Mouse (Mus musculus) lung, embryonic 15.5 days (tissue): ENCODE measurements around the gene Nid1. TPM values are rescaled to one million over a fixed set of nuclear protein-coding genes. Genes with fewer than 3 reads are reported as not detected.
"Not testable (repeated sequence)": the region's sequence is repeated elsewhere in the genome, so short reads cannot be mapped to it uniquely, and the experiment has no call there.

Experiments
- ATAC-seq: fragments of 200-750 bp; cut with Nextera tagmentation; 2 replicates; pipeline ENCODE4 v1.8.0; 2017; ENCODE audit warnings: moderate number of reproducible peaks, borderline replicate concordance; ENCODE audit not compliant: low FRiP score, low TSS enrichment; ENCODE audit errors: extremely low read depth
- H3K27ac ChIP-seq: fragments of 300-500 bp; sonication (generic); 2 replicates; pipeline ENCODE4 v1.5.1; 2015; ENCODE audit warnings: moderate library complexity, mild to moderate bottlenecking, inconsistent platforms
- H3K27me3 ChIP-seq: fragments of 300-500 bp; sonication (generic); 2 replicates; pipeline ENCODE4 v1.6.1; 2015; ENCODE audit warnings: inconsistent platforms
- H3K36me3 ChIP-seq: fragments of 300-500 bp; sonication (generic); 2 replicates; pipeline ENCODE4 v1.6.1; 2015; ENCODE audit warnings: inconsistent platforms
- H3K4me1 ChIP-seq: fragments of 300-500 bp; sonication (generic); 2 replicates; pipeline ENCODE4 v1.6.1; 2015; ENCODE audit warnings: inconsistent platforms
- H3K4me2 ChIP-seq: fragments of 300-500 bp; sonication (generic); 2 replicates; pipeline ENCODE4 v1.6.1; 2015; ENCODE audit warnings: inconsistent platforms, mild to moderate bottlenecking, moderate library complexity
- H3K4me3 ChIP-seq: fragments of 300-500 bp; sonication (generic); 2 replicates; pipeline ENCODE4 v1.5.1; 2015; ENCODE audit warnings: mild to moderate bottlenecking, inconsistent platforms
- H3K9ac ChIP-seq: fragments of 300-500 bp; sonication (generic); 2 replicates; pipeline ENCODE4 v1.6.1; 2015; ENCODE audit warnings: inconsistent platforms
- H3K9me3 ChIP-seq: fragments of 300-500 bp; sonication (generic); 2 replicates; pipeline ENCODE4 v1.6.1; 2016; ENCODE audit warnings: inconsistent platforms
- WGBS: fragments of 180-500 bp; shearing (Covaris S2); methylation state at CpG from one replicate; pipeline ENCODE4 v1.1.7; 2015; 5-methylcytosine and 5-hydroxymethylcytosine counted together
- polyA plus RNA-seq: library from polyadenylated mRNA; unstranded; fragments of >200 nt; fragmentation: Nextera tagmentation; extraction: Ambion mirVana; gene quantifications from 2 replicates; pipeline ENCODE4 v1.2.1, GENCODE M21; 2015

Gene Nid1
- polyA plus RNA-seq, 1 experiment from 2014 or later = 135 TPM

GRCm38 (mm10) chr13:13418859-13419258 is 18.5 kb upstream of the Nid1 start:
- not testable (repeated sequence) for H3K4me1 ChIP-seq, H3K27ac ChIP-seq, H3K4me2 ChIP-seq, H3K9ac ChIP-seq, ATAC-seq, H3K9me3 ChIP-seq, H3K27me3 ChIP-seq, H3K36me3 ChIP-seq, H3K4me3 ChIP-seq
- 92% methylated on average over 7 of the region's 12 CpGs for WGBS

- not testable (repeated sequence) for ATAC-seq, H3K36me3 ChIP-seq, H3K4me3 ChIP-seq, H3K4me1 ChIP-seq, H3K9ac ChIP-seq, H3K9me3 ChIP-seq, H3K27ac ChIP-seq, H3K27me3 ChIP-seq, H3K4me2 ChIP-seq
- WGBS = 12% methylated on average over 2 of the region's 5 CpGs
Measured at GRCm38 (mm10) chr13:13423301-13423700, 14.1 kb upstream of the Nid1 start.

- not testable (repeated sequence) for H3K4me2 ChIP-seq, H3K27ac ChIP-seq, ATAC-seq, H3K4me3 ChIP-seq, H3K9me3 ChIP-seq, H3K36me3 ChIP-seq, H3K4me1 ChIP-seq, H3K9ac ChIP-seq, H3K27me3 ChIP-seq
- WGBS = 42% methylated on average over 6 of the region's 7 CpGs
Measured at GRCm38 (mm10) chr13:13436161-13436560, 1.2 kb upstream of the Nid1 start.

GRCm38 (mm10) chr13:13438112-13438953 is 982 bp downstream of the Nid1 start:
- 1% methylated on average over 17 of the region's 28 CpGs for WGBS
- Histone ChIP-seq H3K4me2 (peak overlapping the region; percentile 45), H3K4me3 (peak overlapping the region; percentile 36), H3K9ac (peak overlapping the region; percentile 19; the same call in 1 of the 2 replicates)
- H3K36me3 ChIP-seq, H3K4me1 ChIP-seq, H3K9me3 ChIP-seq, H3K27me3 ChIP-seq, H3K27ac ChIP-seq: not testable (repeated sequence)
- ATAC-seq = peak; percentile 41

GRCm38 (mm10) chr13:13445601-13446000 is 8.2 kb downstream of the Nid1 start:
- WGBS = 90% methylated on average over 5 of the region's 5 CpGs
- H3K4me1 ChIP-seq, H3K4me2 ChIP-seq, H3K4me3 ChIP-seq, H3K27ac ChIP-seq, H3K9ac ChIP-seq, H3K36me3 ChIP-seq, H3K27me3 ChIP-seq, H3K9me3 ChIP-seq: not testable (repeated sequence)
- ATAC-seq = peak; percentile 37; the same call in 1 of the 2 replicates

- not testable (repeated sequence) for H3K36me3 ChIP-seq, H3K9me3 ChIP-seq, H3K4me3 ChIP-seq, H3K4me1 ChIP-seq, H3K27ac ChIP-seq, H3K9ac ChIP-seq, H3K4me2 ChIP-seq, H3K27me3 ChIP-seq
- 53% methylated on average over 4 of the region's 4 CpGs for WGBS
- 0 out of 2 replicates have a peak, but pooled peaks have one; percentile 21 for ATAC-seq
Measured at GRCm38 (mm10) chr13:13446711-13447443, 9.5 kb downstream of the Nid1 start.

GRCm38 (mm10) chr13:13449981-13450380 is 12.6 kb downstream of the Nid1 start:
- not testable (repeated sequence) for H3K36me3 ChIP-seq, H3K27me3 ChIP-seq, H3K4me1 ChIP-seq, H3K9ac ChIP-seq, H3K27ac ChIP-seq, ATAC-seq, H3K4me3 ChIP-seq, H3K4me2 ChIP-seq, H3K9me3 ChIP-seq
- 75% methylated on average over 12 of the region's 12 CpGs for WGBS

GRCm38 (mm10) chr13:13450931-13451330 is 13.6 kb downstream of the Nid1 start:
- 71% methylated on average over 1 of the region's 1 CpGs for WGBS
- H3K9ac ChIP-seq, H3K4me3 ChIP-seq, H3K9me3 ChIP-seq, H3K27ac ChIP-seq, H3K4me1 ChIP-seq, H3K4me2 ChIP-seq, H3K27me3 ChIP-seq, H3K36me3 ChIP-seq, ATAC-seq: not testable (repeated sequence)

- not testable (repeated sequence) for ATAC-seq, H3K9ac ChIP-seq, H3K27ac ChIP-seq, H3K4me2 ChIP-seq, H3K27me3 ChIP-seq, H3K9me3 ChIP-seq, H3K4me3 ChIP-seq, H3K36me3 ChIP-seq
- peaks cover 10% of the 10 kb centered on the region for H3K4me1 ChIP-seq
- 77% methylated on average over 6 of the region's 6 CpGs for WGBS
Measured at GRCm38 (mm10) chr13:13453332-13453731, 16.0 kb downstream of the Nid1 start.

GRCm38 (mm10) chr13:13454249-13454648 is 16.9 kb downstream of the Nid1 start:
- 84% methylated on average over 7 of the region's 7 CpGs for WGBS
- not testable (repeated sequence) for H3K9me3 ChIP-seq, H3K27ac ChIP-seq, H3K4me2 ChIP-seq, ATAC-seq, H3K9ac ChIP-seq, H3K36me3 ChIP-seq, H3K27me3 ChIP-seq, H3K4me3 ChIP-seq
- H3K4me1 ChIP-seq = peaks cover 18% of the 10 kb centered on the region

GRCm38 (mm10) chr13:13455632-13456492 is 18.5 kb downstream of the Nid1 start:
- not testable (repeated sequence) for H3K9ac ChIP-seq, H3K4me2 ChIP-seq, H3K36me3 ChIP-seq, H3K27me3 ChIP-seq, H3K4me3 ChIP-seq, ATAC-seq, H3K9me3 ChIP-seq
- Histone ChIP-seq H3K4me1 (peaks cover 26% of the 10 kb centered on the region), H3K27ac (0 out of 2 replicates have a peak overlapping the region, but pooled peaks have one; percentile 24)
- 29% methylated on average over 9 of the region's 9 CpGs for WGBS
